Mouse (Mus musculus): Measurements from ENCODE around the gene Lrrc66.

GRCm38 (mm10) chr5:73651061-73651854 lies 18.9 kb upstream of the Lrrc66 start, which contains the start of gene Spata18:
- no peak for TF ChIP-seq MEF2A (IDR thresholded peaks at IDR 0.05; ENCODE audit: extremely low read depth, insufficient replicate concordance, low read depth, low read length, poor library complexity, severe bottlenecking)
- no peak for TF ChIP-seq MAZ (IDR thresholded peaks at IDR 0.05; ENCODE audit: low read depth, low read length)
- TF ChIP-seq CTCF (IDR thresholded peaks at IDR 0.05 in 2 of 3, conservative IDR thresholded peaks at IDR 0.05 in 1 of 3; ENCODE audit: control insufficient read depth in 1 of 3, insufficient read depth in 1 of 3, low read depth in 2 of 3, low read length in 3 of 3, poor library complexity in 1 of 3, severe bottlenecking in 1 of 3), result no peak
- no peak for TF ChIP-seq RAD21 (IDR thresholded peaks at IDR 0.05; ENCODE audit: low read depth, low read length)
